Mouse (Mus musculus): ENCODE measurements around the gene Sphk1. TPM values are rescaled to one million over a fixed set of nuclear protein-coding genes. Genes with fewer than 3 reads are reported as not detected.

Gene Sphk1
- polyA plus RNA-seq (2012; rRNA removed), result 8.1 and 8.2 TPM in 2 replicates

DNA sequence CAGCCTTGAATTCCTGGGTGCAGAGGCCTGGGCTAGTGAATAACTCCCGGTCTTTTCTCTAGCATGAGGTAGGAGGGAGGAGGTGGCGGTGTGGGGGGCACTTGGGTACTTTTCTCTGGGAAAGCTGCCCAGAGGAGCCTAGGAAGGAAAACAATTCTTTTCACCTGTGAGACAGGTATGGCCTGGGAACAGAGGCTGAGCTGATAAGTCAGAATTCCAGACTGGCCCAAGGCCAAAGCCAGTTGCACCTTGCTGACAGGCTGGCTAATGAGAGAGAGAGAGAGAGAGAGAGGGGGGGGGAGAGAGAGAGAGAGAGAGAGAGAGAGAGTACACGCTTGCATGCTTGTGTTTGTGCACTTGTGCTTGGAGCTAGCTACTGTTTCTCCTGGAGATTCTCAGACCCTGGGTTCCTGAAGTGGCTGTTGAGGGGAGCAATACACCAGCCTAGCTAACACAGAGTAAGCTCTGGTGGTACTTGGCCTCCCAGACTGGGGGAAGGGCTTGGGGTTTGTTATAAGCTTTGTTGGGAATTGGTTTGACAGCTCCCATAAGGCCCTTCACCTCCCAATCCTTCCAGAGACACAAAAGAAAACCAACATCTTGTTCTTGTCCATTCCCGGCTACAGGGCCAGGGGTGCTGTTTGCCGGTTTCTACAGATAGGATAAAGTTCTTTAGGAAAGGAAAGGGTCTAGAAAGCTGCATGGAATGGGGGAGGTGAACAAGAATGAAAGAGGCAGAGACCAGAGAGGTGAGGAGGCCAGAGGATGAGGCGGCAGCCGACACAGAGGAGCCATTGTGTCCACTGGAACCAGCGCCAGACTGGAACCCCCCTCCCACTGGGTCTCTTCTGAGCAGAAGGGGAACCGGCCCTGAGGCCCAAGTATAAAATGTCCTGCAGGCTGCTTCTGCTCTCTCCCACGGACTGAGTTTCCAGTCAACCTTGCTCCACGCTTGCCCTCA is at the start of gene Sphk1:
Gene Sphk1 (plus strand): TSS at position 739 of the 961 bp plus-strand sequence.

DNA sequence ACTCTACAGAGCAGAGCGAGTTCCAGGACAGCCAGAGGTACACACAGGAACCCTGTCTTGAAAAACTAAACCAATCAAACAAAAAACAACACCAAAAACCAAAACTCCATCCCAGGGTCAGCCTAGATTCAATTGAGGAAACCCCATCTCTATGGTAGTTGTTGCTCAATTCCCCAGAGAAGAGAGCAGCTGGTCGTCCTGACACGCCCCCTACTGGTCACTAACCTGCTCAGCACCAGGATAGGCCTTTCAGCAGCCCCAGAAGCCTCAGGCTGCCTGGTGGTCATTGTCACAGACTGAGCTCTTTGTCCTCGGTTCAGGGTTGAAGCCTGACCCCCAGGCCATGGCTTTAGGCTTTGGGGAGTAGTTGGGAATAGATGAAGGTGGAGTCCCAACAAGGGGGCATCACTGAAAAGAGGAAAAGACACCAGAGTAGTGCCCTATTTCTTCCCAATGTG is 36.9 kb upstream of the Sphk1 start, which contains the start of gene Prpsap1:
Gene Prpsap1 (minus strand): TSS at position 408 of the 458 bp plus-strand sequence.

DNA sequence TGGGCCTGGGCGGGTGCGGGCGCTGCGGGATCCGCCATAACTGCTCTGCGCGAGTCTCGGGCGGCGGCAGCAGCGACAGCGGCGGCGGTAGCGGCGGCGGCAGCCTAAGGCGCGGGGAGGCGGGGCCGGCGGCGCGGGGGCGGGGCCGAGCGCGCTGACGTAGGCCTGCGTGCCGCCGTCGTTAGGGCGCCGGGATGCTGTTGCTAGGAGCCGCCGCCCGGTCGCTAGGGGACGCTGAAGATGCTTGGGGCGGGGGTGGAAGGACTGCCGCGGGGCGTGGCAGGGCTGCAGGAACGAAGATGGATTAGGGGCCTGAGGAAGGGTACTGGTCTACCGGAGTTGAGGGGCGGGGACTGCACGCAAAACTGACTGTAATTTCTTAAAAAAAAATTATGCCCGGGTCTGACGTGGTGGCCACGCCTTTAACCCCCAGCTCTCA is 50.7 kb downstream of the Sphk1 start, which contains the start of gene Ube2o:
Gene Ube2o (minus strand): TSS at position 72 of the 439 bp plus-strand sequence.

Other genes starting within 250 kb of the Sphk1 start
- 0.21 and 0.25 TPM in 2 replicates for gene Galr2, start 250.0 kb upstream of the Sphk1 start, polyA plus RNA-seq (2012; rRNA removed)
- 83.4 and 97.8 TPM in 2 replicates for gene Exoc7, start 223.7 kb upstream of the Sphk1 start, polyA plus RNA-seq (2012; rRNA removed)
- 12.1 and 16.5 TPM in 2 replicates for gene Foxj1, start 195.5 kb upstream of the Sphk1 start, polyA plus RNA-seq (2012; rRNA removed)
- 82.0 and 88.9 TPM in 2 replicates for gene Rnf157, start 117.9 kb upstream of the Sphk1 start, polyA plus RNA-seq (2012; rRNA removed)
- 119 and 147 TPM in 2 replicates for gene Ubald2, start 96.8 kb upstream of the Sphk1 start, polyA plus RNA-seq (2012; rRNA removed)
- 0.10 and 0.29 TPM in 2 replicates for gene Qrich2, start 64.7 kb upstream of the Sphk1 start, polyA plus RNA-seq (2012; rRNA removed)
- 117 and 130 TPM in 2 replicates for gene Prpsap1, start 36.7 kb upstream of the Sphk1 start, polyA plus RNA-seq (2012; rRNA removed)
- 64.5 and 67.0 TPM in 2 replicates for gene Ube2o, start 50.5 kb downstream of the Sphk1 start, polyA plus RNA-seq (2012; rRNA removed)
- gene Aanat, start 55.5 kb downstream of the Sphk1 start, polyA plus RNA-seq (2012; rRNA removed), result 0.90 and 1.0 TPM in 2 replicates
- 1.8 and 2.3 TPM in 2 replicates for gene Rhbdf2, start 96.1 kb downstream of the Sphk1 start, polyA plus RNA-seq (2012; rRNA removed)
- 1.8 and 2.3 TPM in 2 replicates for gene Prcd, start 122.6 kb downstream of the Sphk1 start, polyA plus RNA-seq (2012; rRNA removed)
- gene Cygb, start 123.4 kb downstream of the Sphk1 start, polyA plus RNA-seq (2012; rRNA removed), result 25.8 and 26.4 TPM in 2 replicates
- gene St6galnac1, start 244.6 kb downstream of the Sphk1 start, polyA plus RNA-seq (2012; rRNA removed), result not detected in 2 replicates

Measured in central nervous system, embryonic 18 days (tissue).